Mouse (Mus musculus): ENCODE data around the gene 1700028P14Rik. TPM values are rescaled to one million over a fixed set of nuclear protein-coding genes. Genes with fewer than 3 reads are reported as not detected.

Gene 1700028P14Rik
- polyA plus RNA-seq, 1 experiment from 2014 or later, result 6.5 TPM

GRCm38 (mm10) chr19:23531899-23532298, 120.7 kb downstream of the 1700028P14Rik start:
- Histone ChIP-seq H3K9me3 (replicated peaks) (no peaks in the 10 kb centered on the region), H3K27ac (replicated peaks) (no peak overlapping the region), H3K9ac (no peak overlapping the region), H3K4me3 (replicated peaks) (no peak overlapping the region), H3K36me3 (no peaks in the 10 kb centered on the region), H3K4me2 (replicated peaks) (no peak overlapping the region), H3K27me3 (no peaks in the 10 kb centered on the region), H3K4me1 (no peaks in the 10 kb centered on the region)
- no peak for ATAC-seq (ENCODE audit: insufficient number of reproducible peaks, low FRiP score, low TSS enrichment, low read depth)
- 29% methylated on average over 4 of the region's 4 CpGs for WGBS

- ATAC-seq (ENCODE audit: insufficient number of reproducible peaks, low FRiP score, low TSS enrichment, low read depth), result no peak
- 0% methylated on average over 1 of the region's 1 CpGs for WGBS
- no peaks in the 10 kb centered on the region for H3K27me3 ChIP-seq
Measured at GRCm38 (mm10) chr19:23523711-23524110, 128.9 kb downstream of the 1700028P14Rik start.

GRCm38 (mm10) chr19:23521831-23522230, 130.8 kb downstream of the 1700028P14Rik start:
- H3K9me3 ChIP-seq (replicated peaks), result no peaks in the 10 kb centered on the region
- no peak overlapping the region for H3K27ac ChIP-seq (replicated peaks)
- H3K4me2 ChIP-seq (replicated peaks), result no peak overlapping the region
- H3K36me3 ChIP-seq, result no peaks in the 10 kb centered on the region
- H3K27me3 ChIP-seq, result no peaks in the 10 kb centered on the region
- WGBS, result 87% methylated on average over 4 of the region's 4 CpGs
- no peaks in the 10 kb centered on the region for H3K4me1 ChIP-seq
- no peak for ATAC-seq (ENCODE audit: insufficient number of reproducible peaks, low FRiP score, low TSS enrichment, low read depth)
- H3K9ac ChIP-seq, result no peak overlapping the region
- H3K4me3 ChIP-seq (replicated peaks), result no peak overlapping the region

More at GRCm38 (mm10) chr19:23523711-23524110, 128.9 kb downstream of the 1700028P14Rik start:
- Histone ChIP-seq H3K4me2 (replicated peaks) (no peak overlapping the region), H3K36me3 (no peaks in the 10 kb centered on the region), H3K9me3 (replicated peaks) (no peaks in the 10 kb centered on the region), H3K27ac (replicated peaks) (no peak overlapping the region), H3K4me1 (no peaks in the 10 kb centered on the region), H3K4me3 (replicated peaks) (no peak overlapping the region), H3K9ac (no peak overlapping the region)

- Histone ChIP-seq H3K9ac (no peak overlapping the region), H3K9me3 (replicated peaks) (no peaks in the 10 kb centered on the region), H3K36me3 (no peaks in the 10 kb centered on the region), H3K4me3 (replicated peaks) (no peak overlapping the region), H3K4me2 (replicated peaks) (no peak overlapping the region), H3K4me1 (no peaks in the 10 kb centered on the region), H3K27me3 (no peaks in the 10 kb centered on the region), H3K27ac (replicated peaks) (no peak overlapping the region)
- WGBS, result 84% methylated on average over 8 of the region's 8 CpGs
- ATAC-seq (ENCODE audit: insufficient number of reproducible peaks, low FRiP score, low TSS enrichment, low read depth), result no peak
Measured at GRCm38 (mm10) chr19:23521071-23521470, 131.5 kb downstream of the 1700028P14Rik start.

- H3K27ac ChIP-seq (replicated peaks), result no peak overlapping the region
- no peak overlapping the region for H3K4me3 ChIP-seq (replicated peaks)
- no peak overlapping the region for H3K9ac ChIP-seq
- WGBS, result 63% methylated on average over 5 of the region's 5 CpGs
- ATAC-seq (ENCODE audit: insufficient number of reproducible peaks, low FRiP score, low TSS enrichment, low read depth), result peak; percentile 75; the same call in 1 of the 2 replicates
- no peaks in the 10 kb centered on the region for H3K36me3 ChIP-seq
- no peak overlapping the region for H3K4me2 ChIP-seq (replicated peaks)
- no peaks in the 10 kb centered on the region for H3K4me1 ChIP-seq
- no peaks in the 10 kb centered on the region for H3K27me3 ChIP-seq
- no peaks in the 10 kb centered on the region for H3K9me3 ChIP-seq (replicated peaks)
Measured at GRCm38 (mm10) chr19:23520629-23521028, 132.0 kb downstream of the 1700028P14Rik start.

- Histone ChIP-seq H3K9ac (no peak overlapping the region), H3K36me3 (no peaks in the 10 kb centered on the region), H3K9me3 (replicated peaks) (no peaks in the 10 kb centered on the region), H3K27ac (replicated peaks) (no peak overlapping the region), H3K4me1 (no peaks in the 10 kb centered on the region), H3K4me3 (replicated peaks) (no peak overlapping the region), H3K27me3 (no peaks in the 10 kb centered on the region), H3K4me2 (replicated peaks) (no peak overlapping the region)
- ATAC-seq (ENCODE audit: insufficient number of reproducible peaks, low FRiP score, low TSS enrichment, low read depth), result no peak
- 81% methylated on average over 5 of the region's 5 CpGs for WGBS
Measured at GRCm38 (mm10) chr19:23518477-23518876, 134.1 kb downstream of the 1700028P14Rik start.

GRCm38 (mm10) chr19:23511303-23511702, 141.3 kb downstream of the 1700028P14Rik start:
- Histone ChIP-seq H3K9ac (no peak overlapping the region), H3K4me3 (replicated peaks) (no peak overlapping the region), H3K27me3 (no peaks in the 10 kb centered on the region), H3K36me3 (no peaks in the 10 kb centered on the region), H3K27ac (replicated peaks) (no peak overlapping the region), H3K9me3 (replicated peaks) (no peaks in the 10 kb centered on the region), H3K4me1 (peaks cover 8% of the 10 kb centered on the region; the same call in 1 of the 2 replicates), H3K4me2 (replicated peaks) (no peak overlapping the region)
- WGBS, result 49% methylated on average over 2 of the region's 2 CpGs
- ATAC-seq (ENCODE audit: insufficient number of reproducible peaks, low FRiP score, low TSS enrichment, low read depth), result no peak

Other genes starting within 250 kb of the 1700028P14Rik start
- 5.6 and 6.0 TPM in 2 replicates for gene Mamdc2, start 204.4 kb downstream of the 1700028P14Rik start, polyA plus RNA-seq (2015; fragmentation: Nextera tagmentation; extraction: Ambion mirVana)
- 5.0 and 6.2 TPM in 2 replicates for gene Ptar1, start 34.6 kb upstream of the 1700028P14Rik start, polyA plus RNA-seq (2015; fragmentation: Nextera tagmentation; extraction: Ambion mirVana)
- gene Apba1, start 106.1 kb upstream of the 1700028P14Rik start, polyA plus RNA-seq (2015; fragmentation: Nextera tagmentation; extraction: Ambion mirVana), result 1.3 and 1.4 TPM in 2 replicates

Data from embryonic facial prominence, embryonic 15.5 days (tissue).